Mouse (Mus musculus) brain, embryonic 14.5 days (tissue): ENCODE measurements around the gene Mtrex. TPM values are rescaled to one million over a fixed set of nuclear protein-coding genes. Genes with fewer than 3 reads are reported as not detected.

Experiments used
- DNase-seq: peaks from one replicate; pipeline ENCODE4 v3.0.0-alpha.2; 2011; ENCODE audit warnings: low read depth
- CTCF ChIP-seq: fragments of 200-500 bp; IDR thresholded peaks from 2 replicates; pipeline ENCODE4 v1.5.1; 2012; ENCODE audit warnings: inconsistent platforms, mild to moderate bottlenecking, moderate library complexity, borderline replicate concordance; ENCODE audit not compliant: insufficient read depth, insufficient read length; ENCODE audit errors: extremely low read depth
- POLR2A ChIP-seq: fragments of 200-500 bp; IDR thresholded peaks from 2 replicates; pipeline ENCODE4 v1.6.1; 2012; ENCODE audit warnings: mild to moderate bottlenecking, inconsistent platforms, borderline replicate concordance; ENCODE audit not compliant: poor library complexity, insufficient read depth, insufficient read length, severe bottlenecking; ENCODE audit errors: extremely low read depth
- polyA plus RNA-seq: library from polyadenylated mRNA; depleted of rRNA; stranded (reverse); fragments of >200 nt; gene quantifications from 2 replicates; pipeline ENCODE4 v1.2.3, GENCODE M21; 2012; rRNA removed

Gene Mtrex
- polyA plus RNA-seq, 1 experiment: 56.2 TPM

GRCm38 (mm10) chr13:112822413-112822812, 104.8 kb downstream of the Mtrex start:
- no peak for DNase-seq
- no peak for TF ChIP-seq POLR2A
- no peak for TF ChIP-seq CTCF

DNA sequence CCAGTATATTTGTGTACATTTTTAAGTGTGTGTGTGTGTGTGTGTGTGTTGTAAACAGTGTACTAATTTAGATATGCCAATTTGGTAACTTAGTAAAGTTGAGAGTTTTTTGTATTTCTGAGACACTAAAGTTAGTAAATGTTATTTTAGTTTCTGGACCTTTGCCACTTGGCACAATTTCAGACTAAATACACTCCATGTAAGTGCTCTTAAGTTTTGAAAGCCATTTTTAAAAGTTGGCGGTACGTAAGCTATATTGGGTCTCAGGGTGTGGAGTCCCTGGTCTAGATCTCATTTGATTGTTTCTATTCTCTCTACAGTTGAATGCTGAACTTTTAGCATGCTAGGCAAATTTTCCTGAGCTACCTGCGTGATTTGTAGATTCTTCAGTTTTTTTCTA, 109.1 kb downstream of the Mtrex start:
- DNase-seq: no peak
- TF ChIP-seq CTCF: no peak
- TF ChIP-seq POLR2A: no peak

Other genes with a start within 250 kb of the Mtrex start
- gene Plpp1, start 126.6 kb downstream of the Mtrex start, polyA plus RNA-seq: 30.6 and 31.5 TPM in 2 replicates
- 13.7 and 18.9 TPM in 2 replicates for gene Dhx29, start 56 bp upstream of the Mtrex start, polyA plus RNA-seq
- gene Ccno, start 60.4 kb upstream of the Mtrex start, polyA plus RNA-seq: 3.0 and 3.8 TPM in 2 replicates
- gene Mcidas, start 66.4 kb upstream of the Mtrex start, polyA plus RNA-seq: 0.85 and 1.1 TPM in 2 replicates
- 0.86 and 1.1 TPM in 2 replicates for gene Cdc20b, start 107.7 kb upstream of the Mtrex start, polyA plus RNA-seq
- 25.5 and 30.1 TPM in 2 replicates for gene Gpx8, start 119.0 kb upstream of the Mtrex start, polyA plus RNA-seq
- not detected in 2 replicates for gene Gzma, start 173.6 kb upstream of the Mtrex start, polyA plus RNA-seq